8 mouse cellular contexts compared by ENCODE assay signal in genomic region chr13:43480595-43480956, GRCm38 (mm10). TPM values are rescaled to one million over a fixed set of nuclear protein-coding genes. Genes with fewer than 3 reads are reported as not detected.
DNase-seq lines count a peak whose midpoint lies in the region; ATAC-seq and TF ChIP-seq lines count a peak whose summit lies in the region.

No protein-coding gene starts in this region.

- H3K4me1 ChIP-seq in heart, embryonic 13.5 days, result peaks cover 32% of the 10 kb centered on the region
- H3K4me1 ChIP-seq in ES-Bruce4 (ENCODE audit: control insufficient read depth, insufficient read depth, low read length), result peaks cover 2% of the 10 kb centered on the region
- H3K4me1 ChIP-seq in forebrain, embryonic 15.5 days, result peaks cover 28% of the 10 kb centered on the region
- peaks cover 15% of the 10 kb centered on the region for H3K4me1 ChIP-seq in liver, embryonic 16.5 days (ENCODE audit: control insufficient read depth, low read depth, low read length)

- H3K9me3 ChIP-seq in heart, embryonic 13.5 days, result no peaks in the 10 kb centered on the region
- H3K9me3 ChIP-seq in ES-Bruce4 (replicated peaks; ENCODE audit: control insufficient read depth, insufficient read depth, low read length, poor library complexity, severe bottlenecking), result no peaks in the 10 kb centered on the region
- H3K9me3 ChIP-seq in forebrain, embryonic 15.5 days, result no peaks in the 10 kb centered on the region
- no peaks in the 10 kb centered on the region for H3K9me3 ChIP-seq in liver, embryonic 16.5 days (replicated peaks; ENCODE audit: control insufficient read depth, low read length)

- intact Hi-C loops in heart, postnatal 36 days (cut with DNase I), result loop anchor here (2.0 to 5.0 kb wide), 4 partner anchors 42 to 83 kb away; partner anchors contain the start of gene Nol7

- no peaks in the 10 kb centered on the region for H3K36me3 ChIP-seq in heart, embryonic 13.5 days
- no peaks in the 10 kb centered on the region for H3K36me3 ChIP-seq in ES-Bruce4 (ENCODE audit: control insufficient read depth, insufficient read depth, low read length, poor library complexity, severe bottlenecking)
- no peaks in the 10 kb centered on the region for H3K36me3 ChIP-seq in forebrain, embryonic 15.5 days
- no peaks in the 10 kb centered on the region for H3K36me3 ChIP-seq in liver, embryonic 16.5 days (ENCODE audit: control insufficient read depth, insufficient read depth)

- peak overlapping the region; percentile 100 for H3K9ac ChIP-seq in heart, embryonic 13.5 days
- H3K9ac ChIP-seq in ES-Bruce4 (ENCODE audit: low read depth, poor library complexity, severe bottlenecking), result peak overlapping the region; percentile 100
- peak overlapping the region; percentile 98 for H3K9ac ChIP-seq in forebrain, embryonic 15.5 days (replicated peaks)
- peak overlapping the region; percentile 97 for H3K9ac ChIP-seq in liver, embryonic 16.5 days (ENCODE audit: low read depth, low read length)

- 1% methylated on average over 14 of the region's 67 CpGs for WGBS in heart, embryonic 13.5 days
- WGBS in forebrain, embryonic 15.5 days, result 0% methylated on average over 39 of the region's 67 CpGs
- 0% methylated on average over 51 of the region's 67 CpGs for WGBS in liver, embryonic 16.5 days (ENCODE audit: insufficient replicate concordance)

- no peak for TF ChIP-seq CTCF in ES-Bruce4 (IDR thresholded peaks at IDR 0.05; ENCODE audit: low read depth, low read length)

- no peaks in the 10 kb centered on the region for H3K27me3 ChIP-seq in heart, embryonic 13.5 days (replicated peaks)
- no peaks in the 10 kb centered on the region for H3K27me3 ChIP-seq in ES-Bruce4 (ENCODE audit: control insufficient read depth, insufficient read depth, low read length, poor library complexity, severe bottlenecking)
- no peaks in the 10 kb centered on the region for H3K27me3 ChIP-seq in forebrain, embryonic 15.5 days
- no peaks in the 10 kb centered on the region for H3K27me3 ChIP-seq in liver, embryonic 16.5 days (ENCODE audit: control insufficient read depth, insufficient read depth, low read depth, low read length)

- H3K4me3 ChIP-seq in heart, embryonic 13.5 days, result peak overlapping the region; percentile 99
- H3K4me3 ChIP-seq in ES-Bruce4 (ENCODE audit: low read depth, low read length), result peak overlapping the region; percentile 99
- peak overlapping the region; percentile 96 for H3K4me3 ChIP-seq in forebrain, embryonic 15.5 days
- peak overlapping the region; percentile 93 for H3K4me3 ChIP-seq in liver, embryonic 16.5 days (ENCODE audit: low read depth, low read length)

- no peak for DNase-seq in heart, postnatal 36 days
- DNase-seq in urinary bladder, postnatal 10 days (ENCODE audit: low spot score), result no peak
- no peak for DNase-seq in spleen, adult 18-20 months
- no peak for DNase-seq in urinary bladder, postnatal 25 days (ENCODE audit: low spot score)

- no peak for TF ChIP-seq EP300 in ES-Bruce4 (IDR thresholded peaks at IDR 0.05; ENCODE audit: insufficient read depth, low read depth, low read length)

- H3K27ac ChIP-seq in heart, embryonic 13.5 days (replicated peaks), result peak overlapping the region; percentile 99
- no peak overlapping the region for H3K27ac ChIP-seq in ES-Bruce4 (ENCODE audit: insufficient read depth, low read length)
- H3K27ac ChIP-seq in forebrain, embryonic 15.5 days (replicated peaks), result peak overlapping the region; percentile 99
- peak overlapping the region; percentile 97 for H3K27ac ChIP-seq in liver, embryonic 16.5 days (ENCODE audit: low read length)

- peak overlapping the region; percentile 88 for H3K4me2 ChIP-seq in heart, embryonic 13.5 days
- peak overlapping the region; percentile 60 for H3K4me2 ChIP-seq in forebrain, embryonic 15.5 days (replicated peaks)
- H3K4me2 ChIP-seq in liver, embryonic 16.5 days (ENCODE audit: low read depth, low read length), result peak overlapping the region; percentile 73

- ATAC-seq in heart, embryonic 13.5 days (ENCODE audit: extremely low read depth, insufficient number of reproducible peaks, low FRiP score, low TSS enrichment), result peak; percentile 32; the same call in 1 of the 2 replicates
- ATAC-seq in forebrain, embryonic 15.5 days (replicated peaks), result no peak
- peak; percentile 56 for ATAC-seq in liver, embryonic 16.5 days (ENCODE audit: low read depth)

- no peak for TF ChIP-seq POLR2A in ES-Bruce4 (IDR thresholded peaks at IDR 0.05; ENCODE audit: insufficient read depth, low read length)

RNA-seq across cellular contexts. Expression of gene Ranbp9, which starts 0.5 kb away (rescaled TPM):
- 4.9 and 6.2 TPM in 2 replicates for polyA plus RNA-seq in heart, embryonic 13.5 days (2015; fragmentation: Nextera tagmentation; extraction: Ambion mirVana)
- total RNA-seq in heart, postnatal 36 days (2021), result 10 to 100 TPM; 43.0 to 48.3 TPM
- 69.9 and 79.6 TPM in 2 replicates for polyA plus RNA-seq in ES-Bruce4 (2011; ENCODE audit: insufficient read depth, insufficient read length, low read depth, missing spikeins)
- 13.1 and 13.2 TPM in 2 replicates for polyA plus RNA-seq in forebrain, embryonic 15.5 days (2015; fragmentation: Nextera tagmentation; extraction: Ambion mirVana)
- polyA plus RNA-seq in liver, embryonic 16.5 days (2015; fragmentation: Nextera tagmentation; extraction: Ambion mirVana), result 2.2 and 2.3 TPM in 2 replicates
